Mouse (Mus musculus) lung, postnatal 10 days (tissue): ENCODE data around the gene Anks4b.

Experiments
- DNase-seq: peaks from one replicate; pipeline ENCODE4 v3.0.0; 2021

Gene Anks4b

DNA sequence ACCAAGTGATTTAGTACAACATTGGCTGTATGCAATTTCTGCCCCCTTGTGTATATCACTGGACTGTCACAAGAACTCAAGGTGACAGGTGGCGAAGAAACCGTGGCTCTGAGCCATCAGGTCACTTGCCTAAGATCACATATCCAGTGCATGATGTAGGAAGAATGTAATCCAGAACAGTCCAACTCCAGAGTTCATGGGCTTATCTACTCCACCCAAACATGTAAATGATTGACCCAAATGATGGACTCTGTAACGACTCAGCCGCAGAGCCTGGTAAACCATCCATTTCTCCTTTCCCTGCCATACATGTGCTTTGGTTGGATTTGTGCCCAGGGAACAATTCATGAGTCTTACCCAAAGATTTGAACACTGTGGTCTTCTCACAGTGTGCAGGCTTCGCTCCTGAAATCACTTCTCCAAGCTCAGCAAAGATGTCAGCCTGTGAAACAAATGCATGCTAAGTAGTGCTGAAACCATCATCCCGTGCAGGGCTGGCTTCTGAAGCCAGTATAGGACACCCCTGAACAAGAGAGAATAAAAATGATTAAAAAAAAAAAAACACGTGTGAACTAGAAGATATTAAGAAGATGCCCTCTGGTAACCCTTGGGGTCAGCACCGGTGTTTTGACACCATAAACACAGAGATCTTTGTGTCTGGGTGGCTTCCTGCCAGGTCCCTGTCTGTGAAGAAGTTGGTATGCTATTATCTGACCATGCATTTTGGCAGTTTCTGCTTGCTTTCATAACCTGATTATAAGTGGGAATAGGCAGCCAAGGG is 15.9 kb downstream of the Anks4b start:
- DNase-seq, result no peak

DNA sequence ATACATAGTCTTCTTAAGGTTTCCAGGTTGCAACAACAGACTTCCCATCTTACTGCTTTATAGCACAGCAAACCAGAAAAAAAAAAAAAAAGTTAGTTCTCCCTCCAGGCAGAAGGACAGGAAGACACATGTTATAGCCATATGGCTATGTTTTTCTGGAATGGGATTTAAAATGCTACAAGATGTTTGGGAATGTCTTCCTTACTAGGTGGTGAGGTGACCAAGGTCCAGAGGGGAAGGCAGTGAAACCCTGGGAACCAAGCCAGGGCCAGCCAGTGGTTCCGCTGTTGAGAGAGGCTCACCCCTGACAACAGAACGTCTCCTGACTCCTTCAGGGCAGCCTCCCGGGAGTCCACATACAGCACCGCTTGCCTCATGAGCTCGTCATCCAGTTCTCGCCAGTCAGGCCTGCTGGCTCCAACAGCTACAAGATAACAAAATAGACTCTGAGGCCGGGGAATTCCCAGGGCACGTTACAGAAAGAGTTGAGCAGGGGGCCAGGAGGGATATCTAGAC is 16.6 kb downstream of the Anks4b start:
- DNase-seq, result no peak

DNA sequence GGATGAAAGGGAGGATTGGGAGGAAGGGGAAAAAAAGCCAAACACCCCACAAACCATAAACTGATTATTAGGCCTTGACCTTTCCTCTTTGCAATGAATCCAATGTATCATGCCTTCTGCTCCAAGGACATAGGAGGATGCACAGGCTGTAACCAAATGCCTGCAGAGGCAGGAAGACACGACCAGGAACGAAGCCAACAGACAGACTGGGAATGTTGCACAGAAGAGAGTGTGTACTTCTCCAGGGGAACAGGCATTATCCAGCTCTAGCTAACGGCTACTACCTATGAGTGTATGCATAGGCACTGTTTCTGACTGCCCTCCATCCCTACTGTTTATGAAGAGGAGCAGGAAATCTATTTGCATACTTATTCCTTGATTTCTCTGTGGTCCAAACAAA is 18.5 kb downstream of the Anks4b start:
- no peak for DNase-seq

DNA sequence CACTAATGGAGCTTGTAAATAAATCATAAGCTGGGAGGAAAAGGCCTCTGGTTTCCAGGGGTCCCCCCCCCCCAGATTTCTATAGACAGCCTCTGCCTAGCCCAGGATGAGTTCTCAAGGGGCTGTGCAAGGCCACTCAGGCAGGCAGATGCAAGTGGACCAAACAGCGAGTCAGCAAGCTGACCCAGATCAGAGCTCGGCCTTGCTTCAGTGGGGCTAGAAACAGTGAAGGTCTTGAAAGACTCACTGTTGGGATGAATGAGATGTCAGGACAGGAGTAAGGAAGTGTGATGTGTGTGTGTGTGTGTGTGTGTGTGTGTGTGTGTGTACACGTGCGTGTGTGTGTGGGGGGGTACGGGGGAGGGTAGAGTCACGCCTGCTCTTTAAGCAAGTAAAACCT is 19.2 kb downstream of the Anks4b start:
- DNase-seq, result no peak

DNA sequence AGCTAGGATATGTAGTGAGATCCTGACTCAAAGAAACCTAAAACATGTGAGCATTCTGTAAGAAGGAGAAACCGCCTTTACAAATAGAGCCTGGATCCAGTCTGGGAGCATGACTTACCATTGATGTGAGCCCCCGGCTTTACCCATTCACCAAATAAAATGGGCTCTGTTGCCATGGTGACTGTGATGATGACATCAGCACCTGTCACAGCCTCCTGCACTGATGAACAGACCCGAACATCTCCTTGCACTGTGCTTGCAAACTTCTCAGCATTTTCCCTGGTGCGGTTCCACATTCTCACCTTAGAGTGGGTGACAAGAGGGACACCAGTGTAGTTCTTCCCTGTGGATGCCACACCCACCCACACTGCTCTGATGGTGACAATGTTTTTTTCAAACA is 21.5 kb downstream of the Anks4b start:
- no peak for DNase-seq

DNA sequence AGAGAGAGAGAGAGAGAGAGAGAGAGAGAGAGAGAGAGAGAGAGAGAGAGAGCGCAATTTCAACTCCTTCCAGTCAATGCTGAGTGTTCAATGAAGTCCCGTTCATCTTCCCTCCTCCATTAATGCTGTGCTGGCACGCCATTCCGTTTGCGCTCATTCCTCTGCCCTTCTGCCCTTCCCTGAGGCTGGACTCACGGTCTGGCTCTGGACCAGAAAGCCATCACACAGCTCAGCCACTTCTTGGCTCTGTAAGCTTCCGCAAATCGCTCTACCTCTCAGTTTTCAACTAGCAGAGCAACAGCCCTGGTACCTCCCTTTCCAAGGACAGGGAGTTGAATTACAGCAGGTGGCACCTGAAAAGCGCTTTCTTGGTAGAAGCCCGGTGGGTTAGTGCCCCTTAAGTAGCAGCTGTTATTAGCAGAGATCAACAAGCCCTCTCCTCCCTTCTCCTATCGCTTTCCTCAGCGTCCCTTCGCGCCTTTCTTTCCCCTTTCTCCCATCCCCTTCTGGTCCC is 27.6 kb downstream of the Anks4b start:
- DNase-seq, result peak; percentile 32

DNA sequence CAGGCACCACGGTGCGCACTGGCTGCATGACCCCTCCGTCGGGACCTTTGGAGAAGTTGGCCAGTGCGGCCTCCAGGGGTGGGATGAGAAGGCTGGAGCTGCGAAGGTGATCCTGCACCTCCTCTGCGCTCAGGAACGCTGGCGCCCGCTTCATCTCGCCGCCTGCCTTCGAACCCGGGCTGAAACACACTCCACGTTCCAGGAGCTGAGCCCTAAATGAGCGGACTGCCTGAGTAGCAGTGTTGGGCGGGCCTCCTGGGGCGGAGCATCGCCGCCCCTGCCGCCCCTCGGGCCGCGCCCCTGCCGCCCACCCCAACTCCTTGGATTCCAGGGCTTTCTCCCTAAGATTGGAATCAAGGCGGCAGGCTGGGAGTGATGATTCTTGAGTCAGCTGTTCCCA is 28.1 kb downstream of the Anks4b start, which contains the start of gene Crym:
Crym (minus strand) TSS at position 341 of the 400 bp plus-strand sequence.
- no peak for DNase-seq

DNA sequence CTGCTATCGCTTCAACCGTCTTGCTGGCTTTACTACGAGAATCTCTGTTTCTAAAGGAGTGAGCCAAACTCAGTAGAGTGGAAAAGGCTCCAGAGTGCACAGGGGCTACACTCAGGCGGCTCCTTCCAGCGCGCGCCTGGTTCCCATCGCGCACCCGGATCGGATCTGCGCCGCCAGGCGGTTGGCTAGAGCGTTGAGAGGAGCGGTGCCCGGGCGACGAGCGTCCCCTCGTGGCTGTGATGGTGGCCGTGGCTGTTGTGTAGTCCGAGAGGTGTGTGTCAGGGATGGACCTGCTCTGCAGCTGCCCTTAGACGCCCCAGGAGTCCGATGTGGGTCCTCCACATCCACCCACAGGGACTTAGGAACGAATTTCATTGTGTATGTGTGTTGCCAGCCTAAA is 30.1 kb downstream of the Anks4b start, which contains the start of gene Abca14:
Abca14 (plus strand) TSS at position 173 of the 400 bp plus-strand sequence.
- peak; percentile 91 for DNase-seq

DNA sequence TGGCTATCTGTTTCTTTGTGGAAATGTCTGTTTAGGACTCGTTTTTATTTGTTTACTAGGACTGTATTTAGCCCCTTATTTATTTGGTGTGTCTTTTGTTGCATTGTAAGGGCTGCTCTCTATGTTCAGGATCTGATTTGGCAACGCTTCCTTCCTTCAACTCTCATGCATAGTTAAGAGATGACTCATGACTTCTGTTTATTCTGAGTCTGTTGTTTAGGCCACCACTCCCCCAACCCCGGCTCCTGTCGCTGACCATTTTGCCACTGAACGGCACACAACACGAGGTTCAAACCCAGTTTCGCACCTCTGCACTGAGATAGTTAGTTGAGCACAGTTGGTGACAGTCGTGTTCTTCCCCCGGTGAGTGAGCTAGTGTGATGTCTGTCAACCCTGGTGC is 32.3 kb downstream of the Anks4b start:
- DNase-seq, result peak; percentile 49

DNA sequence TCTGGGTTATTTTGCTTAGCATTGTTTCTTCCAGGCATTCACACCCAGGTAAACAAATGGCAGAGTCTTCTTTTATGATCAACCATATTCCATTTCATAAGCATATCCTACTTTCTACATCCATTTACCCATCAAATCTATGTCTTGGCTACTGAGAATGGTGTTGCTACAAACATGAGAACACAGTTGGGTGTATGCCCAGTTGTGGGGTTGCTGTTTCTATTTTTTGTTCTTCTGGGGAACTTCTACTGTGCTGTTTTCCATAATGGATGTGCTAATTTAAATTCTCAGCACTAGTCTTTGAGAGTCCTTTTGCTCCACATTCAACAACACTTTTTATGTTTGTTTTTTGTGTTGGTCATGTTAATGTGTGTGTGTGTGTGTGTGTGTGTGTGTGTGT is 54.9 kb downstream of the Anks4b start:
- DNase-seq, result no peak
